Mouse (Mus musculus) heart, postnatal 0 days (tissue): ENCODE data around the gene Vars. TPM values are rescaled to one million over a fixed set of nuclear protein-coding genes. Genes with fewer than 3 reads are reported as not detected.
A peak's percentile ranks its signal among the peaks of the same experiment; 100 is the strongest.

Experiments used
- ATAC-seq: fragments of 200-750 bp; cut with Nextera tagmentation; 2 replicates; pipeline ENCODE4 v1.8.0; 2017; ENCODE audit warnings: low read depth, moderate number of reproducible peaks, moderate library complexity; ENCODE audit not compliant: insufficient read depth
- DNase-seq: peaks from one replicate; pipeline ENCODE4 v3.0.0-alpha.2; 2016; ENCODE audit warnings: low spot score
- H3K27ac ChIP-seq: fragments of 300-500 bp; sonication (generic); 2 replicates; pipeline ENCODE4 v1.5.1; 2014; ENCODE audit warnings: low read depth, mild to moderate bottlenecking
- H3K27me3 ChIP-seq: fragments of 300-500 bp; sonication (generic); 2 replicates; pipeline ENCODE4 v1.6.1; 2014; ENCODE audit warnings: low read length, mixed read lengths; ENCODE audit not compliant: control insufficient read depth, insufficient read depth
- H3K36me3 ChIP-seq: fragments of 300-500 bp; sonication (generic); replicated peaks from 2 replicates; pipeline ENCODE4 v1.6.1; 2014; ENCODE audit warnings: low read length, mixed read lengths; ENCODE audit not compliant: control insufficient read depth, insufficient read depth
- H3K4me1 ChIP-seq: fragments of 300-500 bp; sonication (generic); 2 replicates; pipeline ENCODE4 v1.6.1; 2014; ENCODE audit warnings: antibody characterized with exemption; ENCODE audit not compliant: control insufficient read depth, insufficient read depth
- H3K4me2 ChIP-seq: fragments of 300-500 bp; sonication (generic); 2 replicates; pipeline ENCODE4 v1.6.1; 2014; ENCODE audit warnings: low read depth, mild to moderate bottlenecking, low read length, moderate library complexity
- H3K4me3 ChIP-seq: fragments of 300-500 bp; sonication (generic); 2 replicates; pipeline ENCODE4 v1.5.1; 2014; ENCODE audit warnings: low read depth, low read length
- H3K9ac ChIP-seq: fragments of 300-500 bp; sonication (generic); replicated peaks from 2 replicates; pipeline ENCODE4 v1.6.1; 2014; ENCODE audit warnings: low read depth, low read length, mixed read lengths
- H3K9me3 ChIP-seq: fragments of 300-500 bp; sonication (generic); replicated peaks from 2 replicates; pipeline ENCODE4 v1.6.1; 2016; ENCODE audit warnings: low read length; ENCODE audit not compliant: control insufficient read depth
- CTCF ChIP-seq: IDR thresholded peaks from 2 replicates; pipeline ENCODE4 v1.5.1; 2016; ENCODE audit warnings: antibody characterized with exemption, control low read depth, low read depth
- EP300 ChIP-seq: IDR thresholded peaks from 2 replicates; pipeline ENCODE4 v1.6.1; 2016; ENCODE audit warnings: antibody characterized with exemption, low read depth
- WGBS: fragments of 180-500 bp; shearing (Covaris S2); extraction: QIAGEN DNeasy Blood & Tissue Kit; methylation state at CpG from one replicate; pipeline ENCODE4 v1.1.7; 2014; 5-methylcytosine and 5-hydroxymethylcytosine counted together
- polyA plus RNA-seq: library from polyadenylated mRNA; unstranded; fragments of >200 nt; fragmentation: Nextera tagmentation; extraction: Ambion mirVana; gene quantifications from 2 replicates; pipeline ENCODE4 v1.2.1, GENCODE M21; 2015
- total RNA-seq: library from RNA; depleted of rRNA; stranded (reverse); fragments of >200 nt; gene quantifications from 2 replicates; pipeline ENCODE4 v1.2.3, GENCODE M21; 2014; ENCODE audit warnings: low replicate concordance

The Vars gene
- total and polyA plus RNA-seq, 2 experiments from 2014 or later: 21.7 to 61.5 TPM

GRCm38 (mm10) chr17:34959881-34960515, 40.8 kb upstream of the Vars start:
- 11% methylated on average over 12 of the region's 12 CpGs for WGBS
- peak overlapping the region; percentile 68 for H3K4me2 ChIP-seq
- peaks cover 8% of the 10 kb centered on the region; the same call in 1 of the 2 replicates for H3K4me1 ChIP-seq
- peak overlapping the region; percentile 92 for H3K27ac ChIP-seq
- peak overlapping the region; percentile 57 for H3K4me3 ChIP-seq
- no peaks in the 10 kb centered on the region for H3K9me3 ChIP-seq
- no peak for ATAC-seq
- H3K9ac ChIP-seq: peak overlapping the region; percentile 55
- H3K36me3 ChIP-seq: no peaks in the 10 kb centered on the region
- no peak for TF ChIP-seq EP300
- no peak for TF ChIP-seq CTCF
- H3K27me3 ChIP-seq: no peaks in the 10 kb centered on the region
- DNase-seq: peak; percentile 45

GRCm38 (mm10) chr17:34960702-34961493, 39.9 kb upstream of the Vars start:
- no peak for ATAC-seq
- no peak overlapping the region for H3K4me2 ChIP-seq
- TF ChIP-seq EP300 (no peak), CTCF (no peak)
- H3K36me3 ChIP-seq: no peaks in the 10 kb centered on the region
- H3K27ac ChIP-seq: peak overlapping the region; percentile 92
- H3K27me3 ChIP-seq: no peaks in the 10 kb centered on the region
- DNase-seq: no peak
- H3K9ac ChIP-seq: no peak overlapping the region
- peaks cover 8% of the 10 kb centered on the region; the same call in 1 of the 2 replicates for H3K4me1 ChIP-seq
- no peaks in the 10 kb centered on the region for H3K9me3 ChIP-seq
- H3K4me3 ChIP-seq: no peak overlapping the region

- H3K36me3 ChIP-seq: no peaks in the 10 kb centered on the region
- ATAC-seq (no peak), DNase-seq (peak; percentile 33)
- H3K27me3 ChIP-seq: no peaks in the 10 kb centered on the region
- peak overlapping the region; percentile 92; the same call in 1 of the 2 replicates for H3K27ac ChIP-seq
- 30% methylated on average over 3 of the region's 3 CpGs for WGBS
- H3K9ac ChIP-seq: no peak overlapping the region
- no peak overlapping the region for H3K4me3 ChIP-seq
- H3K4me2 ChIP-seq: no peak overlapping the region
- H3K9me3 ChIP-seq: no peaks in the 10 kb centered on the region
- TF ChIP-seq EP300: no peak
- no peak for TF ChIP-seq CTCF
- H3K4me1 ChIP-seq: peaks cover 8% of the 10 kb centered on the region; the same call in 1 of the 2 replicates
Measured at GRCm38 (mm10) chr17:34962125-34962524, 38.7 kb upstream of the Vars start.

GRCm38 (mm10) chr17:34962841-34963240, 37.9 kb upstream of the Vars start:
- 75% methylated on average over 1 of the region's 1 CpGs for WGBS
- Histone ChIP-seq H3K36me3 (no peaks in the 10 kb centered on the region), H3K4me2 (no peak overlapping the region), H3K9ac (no peak overlapping the region), H3K9me3 (no peaks in the 10 kb centered on the region), H3K4me3 (no peak overlapping the region), H3K27me3 (peaks cover 5% of the 10 kb centered on the region), H3K27ac (no peak overlapping the region), H3K4me1 (peaks cover 8% of the 10 kb centered on the region; the same call in 1 of the 2 replicates)
- DNase-seq (no peak), ATAC-seq (no peak)
- TF ChIP-seq CTCF (no peak), EP300 (no peak)

GRCm38 (mm10) chr17:34964640-34965049, 36.1 kb upstream of the Vars start:
- no peak for ATAC-seq
- no peak for TF ChIP-seq CTCF
- peaks cover 8% of the 10 kb centered on the region; the same call in 1 of the 2 replicates for H3K4me1 ChIP-seq
- peak overlapping the region; percentile 44 for H3K27ac ChIP-seq
- H3K9ac ChIP-seq: no peak overlapping the region
- H3K36me3 ChIP-seq: no peaks in the 10 kb centered on the region
- peaks cover 20% of the 10 kb centered on the region for H3K27me3 ChIP-seq
- H3K9me3 ChIP-seq: no peaks in the 10 kb centered on the region
- H3K4me3 ChIP-seq: no peak overlapping the region
- no peak for DNase-seq
- WGBS: 35% methylated on average over 1 of the region's 1 CpGs
- H3K4me2 ChIP-seq: no peak overlapping the region
